Mouse (Mus musculus) spleen, postnatal 0 days (tissue): ENCODE measurements around the gene Cdc42se2. TPM values are rescaled to one million over a fixed set of nuclear protein-coding genes. Genes with fewer than 3 reads are reported as not detected.

Experiments used
- polyA plus RNA-seq: library from polyadenylated mRNA; unstranded; fragments of >200 nt; fragmentation: Nextera tagmentation; extraction: Ambion mirVana; gene quantifications from 2 replicates; pipeline ENCODE4 v1.2.1, GENCODE M21; 2015

Gene Cdc42se2
- polyA plus RNA-seq: 27.2 and 35.1 TPM in 2 replicates

GRCm38 (mm10) chr11:54787488-54788474 is at the start of gene Cdc42se2:
Gene Cdc42se2, minus strand, starts transcription at chr11:54787675.

Other genes with a start within 250 kb of the Cdc42se2 start
- 3.5 and 3.6 TPM in 2 replicates for gene Lyrm7, start 73.2 kb upstream of the Cdc42se2 start, polyA plus RNA-seq
- 619 and 686 TPM in 2 replicates for gene Hint1, start 78.7 kb upstream of the Cdc42se2 start, polyA plus RNA-seq
- gene Gpx3, start 114.8 kb upstream of the Cdc42se2 start, polyA plus RNA-seq: 83.8 and 99.2 TPM in 2 replicates
- gene Tnip1, start 175.2 kb upstream of the Cdc42se2 start, polyA plus RNA-seq: 10.4 and 13.2 TPM in 2 replicates
- gene Anxa6, start 245.8 kb upstream of the Cdc42se2 start, polyA plus RNA-seq: 58.1 and 77.4 TPM in 2 replicates